Mouse (Mus musculus) gastrocnemius, postnatal 25 days (tissue): ENCODE results near the gene 2210418O10Rik. TPM values are rescaled to one million over a fixed set of nuclear protein-coding genes. Genes with fewer than 3 reads are reported as not detected.
"Not testable (repeated sequence)": the region's sequence is repeated elsewhere in the genome, so short reads cannot be mapped to it uniquely, and the experiment has no call there.

ENCODE experiments used
- DNase-seq: peaks from one replicate; pipeline ENCODE4 v3.0.0; 2022
- long read RNA-seq, 2 experiments: library from polyadenylated mRNA; stranded (forward); transcript quantifications; one replicate each; pipeline ENCODE4 v2.0.0; 2021
- total RNA-seq, 2 experiments: library from RNA; stranded (reverse); gene quantifications; 1 replicate in 1 of 2; 2 replicates in 1 of 2; pipeline ENCODE4 v1.2.3; 2021

Gene 2210418O10Rik
- total RNA-seq = 1 to 10 TPM in 1 of 2 experiments, under 1 TPM in 1; 0.56 to 2.3 TPM
- long read RNA-seq, experiment 1, partial matches to known transcripts = 0 of 1 reads
- long read RNA-seq, experiment 1, other reads (novel, unspliced or antisense) = 1 of 1 reads
- long read RNA-seq, experiment 2, partial matches to known transcripts = 2 of 2 reads
- long read RNA-seq, experiment 2, other reads (novel, unspliced or antisense) = 0 of 2 reads

DNA sequence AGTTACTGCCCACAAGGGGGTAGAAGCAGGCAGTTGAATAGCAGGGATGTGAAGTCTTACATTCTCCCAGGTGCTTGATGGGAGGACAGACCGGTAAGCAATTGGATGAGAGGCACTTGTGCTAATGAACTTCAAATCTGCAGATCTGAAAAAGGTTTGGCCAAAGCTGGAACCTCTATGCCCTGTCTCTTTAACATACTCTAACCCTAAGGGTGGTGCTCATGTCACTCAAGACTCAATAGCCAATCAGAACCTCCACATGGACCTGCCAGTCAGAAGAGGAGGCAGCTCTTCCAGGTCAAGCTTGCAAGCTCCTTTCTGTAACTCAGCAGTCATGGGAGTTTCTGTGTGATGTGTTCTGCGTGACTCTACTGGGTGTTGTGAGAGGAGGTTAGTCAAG, at the start of gene 2210418O10Rik:
Gene 2210418O10Rik (plus strand): TSS at position 301 of the 400 bp plus-strand sequence.
- DNase-seq = not testable (repeated sequence)

DNA sequence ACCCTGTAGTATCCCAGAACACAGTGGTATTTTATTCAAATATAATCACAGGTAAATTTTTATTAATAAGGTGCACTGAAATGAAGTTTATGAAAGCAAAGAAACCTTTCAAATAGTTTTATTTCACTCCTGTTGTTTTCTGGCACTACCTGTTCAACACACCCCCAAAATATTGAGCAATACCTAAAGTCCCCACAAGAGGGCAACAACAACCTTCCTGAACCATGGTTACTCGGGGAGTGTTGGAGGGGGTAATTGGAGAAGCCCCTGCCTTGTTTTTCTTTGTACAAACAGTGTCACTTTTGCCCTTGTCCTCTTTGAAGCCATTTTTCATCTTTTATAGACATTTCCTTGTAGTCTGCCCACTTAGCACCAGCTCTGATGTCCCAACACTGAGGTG, 22.1 kb downstream of the 2210418O10Rik start:
- not testable (repeated sequence) for DNase-seq

Other genes with a start within 250 kb of the 2210418O10Rik start
- 1 to 10 TPM; 3.8 to 4.0 TPM for gene Gm2004, start 76.7 kb upstream of the 2210418O10Rik start, total RNA-seq
- gene Gm11009, start 92.9 kb downstream of the 2210418O10Rik start, total RNA-seq = not detected
- 10 to 100 TPM in 1 of 2 experiments, 1 to 10 TPM in 1; 9.1 to 11.3 TPM for gene Gm14435, start 197.0 kb downstream of the 2210418O10Rik start, total RNA-seq